Mouse (Mus musculus): ENCODE results near the gene Olfml1.

The Olfml1 gene

GRCm38 (mm10) chr7:107567261-107567671, at the start of gene Olfml1:
Olfml1 (plus strand) TSS chr7:107567446.
- DNase-seq, result no peak

GRCm38 (mm10) chr7:107519256-107520025, 47.8 kb upstream of the Olfml1 start:
- no peak for DNase-seq

- DNase-seq, result no peak
These were observed 45.8 kb upstream of the Olfml1 start for GRCm38 (mm10) chr7:107521411-107521810.

GRCm38 (mm10) chr7:107526299-107526698, 40.9 kb upstream of the Olfml1 start:
- DNase-seq, result no peak

GRCm38 (mm10) chr7:107528169-107528772, 39.0 kb upstream of the Olfml1 start:
- DNase-seq, result no peak

GRCm38 (mm10) chr7:107529364-107529763, 37.9 kb upstream of the Olfml1 start:
- DNase-seq, result no peak

GRCm38 (mm10) chr7:107535311-107535710, 31.9 kb upstream of the Olfml1 start:
- DNase-seq, result no peak

GRCm38 (mm10) chr7:107536516-107536915, 30.7 kb upstream of the Olfml1 start:
- no peak for DNase-seq

GRCm38 (mm10) chr7:107540034-107540433, 27.2 kb upstream of the Olfml1 start:
- no peak for DNase-seq

- no peak for DNase-seq
These were observed 22.2 kb upstream of the Olfml1 start for GRCm38 (mm10) chr7:107545011-107545410.

GRCm38 (mm10) chr7:107547872-107548271, 19.4 kb upstream of the Olfml1 start:
- no peak for DNase-seq

GRCm38 (mm10) chr7:107553461-107553860, 13.8 kb upstream of the Olfml1 start:
- no peak for DNase-seq

GRCm38 (mm10) chr7:107555906-107556305, 11.3 kb upstream of the Olfml1 start:
- no peak for DNase-seq

- DNase-seq, result no peak
These were observed 6.6 kb upstream of the Olfml1 start for GRCm38 (mm10) chr7:107560675-107561074.

- no peak for DNase-seq
These were observed 5.7 kb upstream of the Olfml1 start for GRCm38 (mm10) chr7:107561584-107561983.

GRCm38 (mm10) chr7:107563727-107564126, 3.5 kb upstream of the Olfml1 start:
- no peak for DNase-seq

- DNase-seq, result no peak
These were observed 428 bp downstream of the Olfml1 start for GRCm38 (mm10) chr7:107567674-107568073.

GRCm38 (mm10) chr7:107568971-107569370, 1.7 kb downstream of the Olfml1 start:
- no peak for DNase-seq

- DNase-seq, result no peak
These were observed 6.6 kb downstream of the Olfml1 start for GRCm38 (mm10) chr7:107573856-107574255.

GRCm38 (mm10) chr7:107574276-107574675, 7.0 kb downstream of the Olfml1 start:
- no peak for DNase-seq

GRCm38 (mm10) chr7:107592641-107593040, 25.4 kb downstream of the Olfml1 start:
- DNase-seq, result no peak

- DNase-seq, result no peak
These were observed 26.7 kb downstream of the Olfml1 start for GRCm38 (mm10) chr7:107593904-107594303.

- DNase-seq, result peak in 1 of 2 experiments; percentile 19
These were observed 27.1 kb downstream of the Olfml1 start for GRCm38 (mm10) chr7:107594325-107594856.

- DNase-seq, result peak; percentile 73 to 79
These were observed 27.7 kb downstream of the Olfml1 start, which contains the start of gene Ppfibp2 for GRCm38 (mm10) chr7:107594857-107595402. Ppfibp2 (plus strand) TSS chr7:107595207.

All from thymus, adult 18-20 months (tissue).